Mouse (Mus musculus) brain, embryonic 14.5 days (tissue): ENCODE results near the gene Capns2. TPM values are rescaled to one million over a fixed set of nuclear protein-coding genes. Genes with fewer than 3 reads are reported as not detected.
"Not testable (repeated sequence)": the region's sequence is repeated elsewhere in the genome, so short reads cannot be mapped to it uniquely, and the experiment has no call there.

Experiments used
- DNase-seq: peaks from one replicate; pipeline ENCODE4 v3.0.0-alpha.2; 2011; ENCODE audit warnings: low read depth
- CTCF ChIP-seq: fragments of 200-500 bp; IDR thresholded peaks from 2 replicates; pipeline ENCODE4 v1.5.1; 2012; ENCODE audit warnings: inconsistent platforms, mild to moderate bottlenecking, moderate library complexity, borderline replicate concordance; ENCODE audit not compliant: insufficient read depth, insufficient read length; ENCODE audit errors: extremely low read depth
- POLR2A ChIP-seq: fragments of 200-500 bp; IDR thresholded peaks from 2 replicates; pipeline ENCODE4 v1.6.1; 2012; ENCODE audit warnings: mild to moderate bottlenecking, inconsistent platforms, borderline replicate concordance; ENCODE audit not compliant: poor library complexity, insufficient read depth, insufficient read length, severe bottlenecking; ENCODE audit errors: extremely low read depth
- polyA plus RNA-seq: library from polyadenylated mRNA; depleted of rRNA; stranded (reverse); fragments of >200 nt; gene quantifications from 2 replicates; pipeline ENCODE4 v1.2.3, GENCODE M21; 2012; rRNA removed

Gene Capns2
- polyA plus RNA-seq = 1.2 and 2.6 TPM in 2 replicates

GRCm38 (mm10) chr8:92901107-92901506, at the start of gene Capns2:
TSS of gene Capns2 (plus strand) at chr8:92901407.
- TF ChIP-seq CTCF (no peak), POLR2A (no peak)
- DNase-seq = no peak

GRCm38 (mm10) chr8:92853188-92853983, 47.8 kb upstream of the Capns2 start:
- no peak for TF ChIP-seq CTCF
- TF ChIP-seq POLR2A = no peak
- DNase-seq = no peak

GRCm38 (mm10) chr8:92854673-92855072, 46.5 kb upstream of the Capns2 start:
- DNase-seq = no peak
- no peak for TF ChIP-seq POLR2A
- no peak for TF ChIP-seq CTCF

GRCm38 (mm10) chr8:92855171-92855894, 45.9 kb upstream of the Capns2 start, which contains the start of gene Lpcat2:
TSS of gene Lpcat2 (plus strand) at chr8:92855339.
- TF ChIP-seq CTCF = no peak
- TF ChIP-seq POLR2A = peak; percentile 38; the same call in 1 of the 2 replicates

GRCm38 (mm10) chr8:92856273-92856986, 44.8 kb upstream of the Capns2 start:
- DNase-seq = no peak
- TF ChIP-seq POLR2A (no peak), CTCF (no peak)

More at GRCm38 (mm10) chr8:92855171-92855894, 45.9 kb upstream of the Capns2 start, which contains the start of gene Lpcat2:
- DNase-seq = peak; percentile 80

GRCm38 (mm10) chr8:92858475-92859182, 42.6 kb upstream of the Capns2 start:
- TF ChIP-seq POLR2A (no peak), CTCF (no peak)
- DNase-seq = peak; percentile 42

DNA sequence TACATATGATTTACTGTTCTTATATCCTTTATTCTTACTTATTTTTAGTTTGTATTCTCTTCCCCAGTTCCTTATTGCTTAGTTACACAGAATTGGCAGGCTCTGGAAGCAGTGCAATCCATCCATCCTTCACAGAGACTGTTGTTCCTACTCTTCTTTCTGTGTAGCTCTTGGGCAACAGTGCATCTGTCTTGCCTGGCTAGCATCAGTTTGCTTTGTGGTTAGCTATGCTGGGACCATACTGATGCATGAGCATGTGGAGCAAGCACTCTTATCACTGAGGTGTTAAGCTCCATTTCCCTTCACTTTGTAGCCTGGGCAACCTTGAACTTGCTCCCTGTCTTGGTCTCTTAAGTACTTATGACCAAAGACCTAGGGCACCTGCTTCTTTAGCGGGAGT, 39.2 kb upstream of the Capns2 start:
- no peak for DNase-seq
- TF ChIP-seq POLR2A = no peak
- TF ChIP-seq CTCF = no peak

- peak; percentile 59 for DNase-seq
- TF ChIP-seq POLR2A = no peak
- no peak for TF ChIP-seq CTCF
These were observed 30.9 kb upstream of the Capns2 start for GRCm38 (mm10) chr8:92870281-92870680.

DNA sequence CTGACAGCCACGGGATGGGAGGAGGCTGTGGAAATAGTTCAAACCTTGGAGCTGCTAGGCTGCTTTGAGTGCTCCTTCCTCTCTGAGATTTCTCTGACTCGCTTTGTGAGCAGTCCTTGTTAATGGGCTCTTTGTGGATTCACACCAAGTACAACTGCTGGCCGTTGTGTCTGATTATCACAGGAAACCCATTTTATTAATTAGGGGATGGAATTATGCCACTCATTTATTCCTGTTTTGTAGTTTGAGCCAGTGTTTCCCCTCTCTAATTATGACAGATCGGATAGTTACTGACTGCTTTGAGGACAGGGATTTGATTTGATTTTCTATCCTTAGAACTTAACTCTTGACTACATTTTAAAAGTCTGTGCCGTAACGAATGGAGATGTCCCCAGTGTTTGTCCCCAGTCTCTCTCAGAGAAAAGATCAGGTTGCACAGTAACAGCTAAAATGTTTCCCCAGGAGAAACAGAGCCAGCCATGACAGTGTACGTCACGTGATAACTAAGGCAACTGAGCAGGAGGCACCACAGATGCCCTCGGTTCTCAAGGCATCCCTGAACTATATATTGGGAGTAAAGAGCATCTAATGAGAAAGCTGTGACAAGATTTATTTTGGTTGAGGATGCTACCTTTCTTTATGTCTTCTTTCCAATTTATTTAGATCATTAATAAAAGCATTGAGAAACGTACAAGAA, 29.0 kb upstream of the Capns2 start:
- TF ChIP-seq POLR2A = no peak
- TF ChIP-seq CTCF = no peak
- DNase-seq = peak; percentile 62

DNA sequence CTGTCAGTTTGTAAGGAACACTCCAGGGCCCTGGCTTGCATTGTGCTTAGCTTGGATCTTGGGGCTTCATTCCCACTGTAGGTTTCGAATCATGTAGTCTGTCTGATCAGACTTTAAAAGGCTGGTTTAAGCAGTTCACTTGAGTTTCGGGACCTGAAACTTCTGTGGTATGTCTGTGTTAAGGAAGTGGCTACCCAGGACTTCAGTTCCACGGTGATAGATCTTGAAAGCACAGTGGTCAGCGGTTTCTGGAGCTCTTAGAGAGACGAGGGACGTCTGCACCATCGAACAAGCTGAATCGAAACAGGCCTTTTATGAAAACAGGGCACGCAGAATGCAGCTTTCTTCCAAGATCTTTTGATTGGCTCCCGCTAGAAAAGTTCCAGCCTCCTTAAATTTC, 25.4 kb upstream of the Capns2 start:
- peak; percentile 45 for DNase-seq
- TF ChIP-seq CTCF (no peak), POLR2A (no peak)

DNA sequence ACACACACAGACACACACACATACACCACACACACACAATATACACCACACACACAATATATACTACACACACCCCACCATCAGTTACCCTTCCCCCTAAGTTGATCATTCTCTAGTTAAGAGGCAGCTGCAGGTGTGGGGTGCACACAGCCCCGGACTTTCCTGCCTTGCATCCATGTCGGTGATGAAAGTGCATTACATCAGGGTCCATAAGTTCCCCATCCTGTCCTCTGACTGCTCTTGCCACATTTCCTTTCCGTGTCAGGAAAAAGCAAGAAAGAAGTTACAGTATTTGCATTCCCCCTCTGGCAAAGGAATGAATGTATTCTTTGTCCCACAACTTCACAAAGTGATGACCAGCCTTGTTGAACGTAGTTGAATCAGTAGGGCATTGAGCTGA, 20.0 kb upstream of the Capns2 start:
- DNase-seq = no peak
- TF ChIP-seq POLR2A (no peak), CTCF (no peak)

DNA sequence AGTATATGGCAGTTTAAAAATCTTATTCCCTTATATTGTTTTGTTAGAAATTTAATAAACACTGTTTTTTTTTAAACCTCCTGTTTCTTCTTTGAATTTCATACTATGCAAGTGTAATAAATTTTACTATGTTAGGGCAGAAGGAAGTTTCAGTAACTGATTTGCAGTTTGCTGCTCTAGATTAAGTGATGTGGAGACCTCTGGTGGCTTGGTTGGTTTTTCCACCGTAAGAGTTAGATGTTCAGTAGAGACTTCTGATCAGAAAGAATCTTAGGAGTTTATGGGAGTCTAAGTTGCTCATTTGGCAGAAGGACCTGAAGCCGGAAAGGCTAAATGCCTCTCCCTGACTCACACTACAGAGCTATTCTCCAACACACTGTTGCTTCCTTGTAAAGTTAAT, 17.4 kb upstream of the Capns2 start:
- TF ChIP-seq CTCF (peak; percentile 17; the same call in 1 of the 2 replicates), POLR2A (no peak)
- peak; percentile 35 for DNase-seq

GRCm38 (mm10) chr8:92892216-92892615, 9.0 kb upstream of the Capns2 start:
- DNase-seq = not testable (repeated sequence)
